11 mouse cellular contexts compared by ENCODE assay signal in the genomic region with DNA sequence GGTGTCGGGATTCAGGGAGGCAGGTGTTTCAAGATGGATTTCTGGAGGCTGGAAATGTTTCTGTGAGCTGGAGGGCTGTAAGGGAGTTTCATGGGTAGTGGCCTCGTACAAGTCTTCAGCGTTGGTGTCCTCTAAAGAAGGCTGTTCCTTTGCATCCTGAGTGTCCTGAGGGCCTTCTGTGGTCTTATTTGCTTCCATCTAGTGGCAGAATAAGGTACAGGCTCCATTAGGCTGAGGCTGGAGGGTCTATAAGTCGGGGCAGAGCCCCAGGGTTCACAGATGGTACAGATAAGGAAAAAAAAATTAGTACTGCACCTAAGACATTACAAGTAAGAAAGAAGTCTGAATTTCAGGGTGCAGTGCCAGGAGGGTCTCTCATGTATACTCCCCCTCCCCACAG. TPM values are rescaled to one million over a fixed set of nuclear protein-coding genes. Genes with fewer than 3 reads are reported as not detected.
DNase-seq lines count a peak whose midpoint lies in the region; ATAC-seq and TF ChIP-seq lines count a peak whose summit lies in the region.
"Had no signal": no experiment of that assay in that cellular context is flagged by ENCODE, and none has a peak within 500 bp of the region (broad histone marks: within the 10 kb centered on the region; RNA-seq: fewer than 3 reads in every experiment).

No protein-coding gene starts in this region.

- intact Hi-C loops in heart, adult 2 months (cut with DNase I), result no loop called here
- intact Hi-C loops in left cerebral cortex, postnatal 25 days (cut with DNase I), result loop anchor here (2.0 kb wide), 1 partner anchor 36 kb away; a partner anchor contains a TSS

- H3K9me3 ChIP-seq in midbrain, embryonic 14.5 days (ENCODE audit: control insufficient read depth, low read length), result no peaks in the 10 kb centered on the region
- no peaks in the 10 kb centered on the region for H3K9me3 ChIP-seq in midbrain, embryonic 15.5 days

- WGBS in heart, adult 2 months, result 20% methylated on average over 4 of the region's 4 CpGs
- 28% methylated on average over 4 of the region's 4 CpGs for WGBS in midbrain, embryonic 14.5 days
- WGBS in midbrain, embryonic 15.5 days, result 26% methylated on average over 4 of the region's 4 CpGs

- ATAC-seq in midbrain, embryonic 14.5 days (ENCODE audit: low FRiP score, low TSS enrichment), result no peak
- no peak for ATAC-seq in midbrain, embryonic 15.5 days (replicated peaks)

- no peak overlapping the region for H3K4me2 ChIP-seq in midbrain, embryonic 14.5 days (ENCODE audit: low read length)
- no peak overlapping the region for H3K4me2 ChIP-seq in midbrain, embryonic 15.5 days

- H3K27me3 ChIP-seq in heart, adult 2 months (ENCODE audit: control insufficient read depth, insufficient read depth, low read length), result no peaks in the 10 kb centered on the region; the same call in 1 of the 2 replicates
- peaks cover 6% of the 10 kb centered on the region for H3K27me3 ChIP-seq in midbrain, embryonic 14.5 days (ENCODE audit: control insufficient read depth, insufficient read depth, low read length)
- peaks cover 23% of the 10 kb centered on the region for H3K27me3 ChIP-seq in midbrain, embryonic 15.5 days (replicated peaks)

- peaks cover 6% of the 10 kb centered on the region for H3K4me1 ChIP-seq in heart, adult 2 months (ENCODE audit: control insufficient read depth, insufficient read depth, low read length)
- peaks cover 18% of the 10 kb centered on the region for H3K4me1 ChIP-seq in midbrain, embryonic 14.5 days (ENCODE audit: control insufficient read depth, insufficient read depth, low read length)
- peaks cover 24% of the 10 kb centered on the region for H3K4me1 ChIP-seq in midbrain, embryonic 15.5 days

- no peak overlapping the region for H3K4me3 ChIP-seq in heart, adult 2 months
- H3K4me3 ChIP-seq in midbrain, embryonic 14.5 days (replicated peaks; ENCODE audit: low read depth, low read length), result no peak overlapping the region
- H3K4me3 ChIP-seq in midbrain, embryonic 15.5 days, result no peak overlapping the region

- no peaks in the 10 kb centered on the region for H3K79me2 ChIP-seq in heart, adult 2 months (replicated peaks; ENCODE audit: control insufficient read depth, insufficient read depth, low read length)

- H3K27ac ChIP-seq in heart, adult 2 months, result no peak overlapping the region
- H3K27ac ChIP-seq in midbrain, embryonic 14.5 days (replicated peaks; ENCODE audit: low read depth, low read length), result no peak overlapping the region
- H3K27ac ChIP-seq in midbrain, embryonic 15.5 days, result no peak overlapping the region

- H3K36me3 ChIP-seq in heart, adult 2 months (ENCODE audit: control insufficient read depth, insufficient read depth, low read length), result no peaks in the 10 kb centered on the region
- no peaks in the 10 kb centered on the region for H3K36me3 ChIP-seq in midbrain, embryonic 14.5 days (ENCODE audit: control insufficient read depth, insufficient read depth, low read length)
- no peaks in the 10 kb centered on the region for H3K36me3 ChIP-seq in midbrain, embryonic 15.5 days (replicated peaks)

- peak; percentile 69 for TF ChIP-seq CTCF in heart, adult 2 months (IDR thresholded peaks at IDR 0.05)

- TF ChIP-seq EP300 in heart, adult 2 months (IDR thresholded peaks at IDR 0.05; ENCODE audit: insufficient read depth, low read depth, low read length), result no peak

- no peak for DNase-seq in heart, adult 2 months
- DNase-seq in heart, postnatal 4 days, result no peak
- peak; percentile 53 for DNase-seq in midbrain, embryonic 14.5 days
- peak; percentile 21 for DNase-seq in adipocyte (ENCODE audit: low spot score)
- DNase-seq in retina, postnatal 1 day, result peak; percentile 69
- DNase-seq in kidney, adult 8-10 months, result no peak
- no peak for DNase-seq in left cerebral cortex, postnatal 25 days (ENCODE audit: low spot score in 2 of 2)
- DNase-seq: gastrocnemius, postnatal 25 days had no signal

- no peak overlapping the region for H3K9ac ChIP-seq in heart, adult 2 months (ENCODE audit: low read depth, low read length)
- no peak overlapping the region for H3K9ac ChIP-seq in midbrain, embryonic 14.5 days (replicated peaks; ENCODE audit: low read length)
- H3K9ac ChIP-seq in midbrain, embryonic 15.5 days, result no peak overlapping the region

- TF ChIP-seq POLR2A in heart, adult 2 months (IDR thresholded peaks at IDR 0.05; ENCODE audit: insufficient read depth, low read depth, low read length), result no peak

RNA-seq across cellular contexts. Expression of a gene that starts 2.4 kb away (rescaled TPM):
- total RNA-seq in heart, adult 2 months (2021), result 10 to 100 TPM; 17.9 to 18.2 TPM
- polyA plus RNA-seq in heart, adult 2 months (2012; rRNA removed), result 21.1 and 22.2 TPM in 2 replicates
- total RNA-seq in heart, postnatal 4 days (2021), result 10 to 100 TPM; 15.4 to 17.9 TPM
- 11.2 and 13.3 TPM in 2 replicates for polyA plus RNA-seq in midbrain, embryonic 14.5 days (2014; fragmentation: Nextera tagmentation; extraction: Ambion mirVana)
- 15.7 and 17.7 TPM in 2 replicates for polyA plus RNA-seq in midbrain, embryonic 15.5 days (2015; fragmentation: Nextera tagmentation; extraction: Ambion mirVana)
- 10 to 100 TPM; 61.9 to 68.3 TPM for total RNA-seq in left cerebral cortex, postnatal 25 days (2021)

RNA-seq across cellular contexts. Expression of a gene that starts 2.5 kb away (rescaled TPM):
- under 1 TPM; 0.16 to 0.43 TPM for total RNA-seq in heart, adult 2 months (2021)
- polyA plus RNA-seq in heart, adult 2 months (2012; rRNA removed), result 0.18 and 0.35 TPM in 2 replicates
- total RNA-seq in heart, postnatal 4 days (2021), result under 1 TPM in 1 of 2 experiments, not detected in 1; 0.23 TPM
- polyA plus RNA-seq in midbrain, embryonic 14.5 days (2014; fragmentation: Nextera tagmentation; extraction: Ambion mirVana), result 2.7 and 2.9 TPM in 2 replicates
- polyA plus RNA-seq in midbrain, embryonic 15.5 days (2015; fragmentation: Nextera tagmentation; extraction: Ambion mirVana), result 1.3 and 1.6 TPM in 2 replicates
- total RNA-seq in left cerebral cortex, postnatal 25 days (2021), result 1 to 10 TPM; 1.3 to 1.4 TPM
- total RNA-seq: liver, adult 2 months had no signal
- polyA plus RNA-seq: liver, adult 2 months had no signal

RNA-seq across cellular contexts. Expression of a gene that starts 10.1 kb away (rescaled TPM):
- 100 to 1,000 TPM; 143 to 155 TPM for total RNA-seq in heart, adult 2 months (2021)
- polyA plus RNA-seq in heart, adult 2 months (2012; rRNA removed), result 165 and 201 TPM in 2 replicates
- 10 to 100 TPM; 92.2 to 98.4 TPM for total RNA-seq in heart, postnatal 4 days (2021)
- polyA plus RNA-seq in midbrain, embryonic 14.5 days (2014; fragmentation: Nextera tagmentation; extraction: Ambion mirVana), result 68.8 and 81.3 TPM in 2 replicates
- polyA plus RNA-seq in midbrain, embryonic 15.5 days (2015; fragmentation: Nextera tagmentation; extraction: Ambion mirVana), result 64.9 and 65.5 TPM in 2 replicates
- total RNA-seq in left cerebral cortex, postnatal 25 days (2021), result 10 to 100 TPM; 33.7 to 35.7 TPM

RNA-seq across cellular contexts. Expression of a gene that starts 13.0 kb away (rescaled TPM):
- under 1 TPM in 1 of 2 experiments, not detected in 1; 0.29 TPM for total RNA-seq in heart, adult 2 months (2021)
- 0.44 and 2.0 TPM in 2 replicates for polyA plus RNA-seq in heart, adult 2 months (2012; rRNA removed)
- under 1 TPM in 1 of 2 experiments, not detected in 1; 0.32 TPM for total RNA-seq in heart, postnatal 4 days (2021)
- 5.1 and 5.8 TPM in 2 replicates for polyA plus RNA-seq in midbrain, embryonic 14.5 days (2014; fragmentation: Nextera tagmentation; extraction: Ambion mirVana)
- polyA plus RNA-seq in midbrain, embryonic 15.5 days (2015; fragmentation: Nextera tagmentation; extraction: Ambion mirVana), result 7.7 and 8.9 TPM in 2 replicates
- total RNA-seq in left cerebral cortex, postnatal 25 days (2021), result 1 to 10 TPM in 1 of 2 experiments, under 1 TPM in 1; 0.73 to 1.2 TPM

RNA-seq across cellular contexts. Expression of a gene that starts 34.2 kb away (rescaled TPM):
- not detected for total RNA-seq in heart, adult 2 months (2021)
- polyA plus RNA-seq in heart, adult 2 months (2012; rRNA removed), result not detected in 2 replicates
- not detected for total RNA-seq in heart, postnatal 4 days (2021)
- not detected in 2 replicates for polyA plus RNA-seq in midbrain, embryonic 14.5 days (2014; fragmentation: Nextera tagmentation; extraction: Ambion mirVana)
- not detected in 2 replicates for polyA plus RNA-seq in midbrain, embryonic 15.5 days (2015; fragmentation: Nextera tagmentation; extraction: Ambion mirVana)
- not detected for total RNA-seq in left cerebral cortex, postnatal 25 days (2021)
- total RNA-seq: gastrocnemius, postnatal 25 days; liver, adult 2 months had no signal
- polyA plus RNA-seq: kidney, embryonic 16.5 days; liver, adult 2 months had no signal

Comparison
In these comparisons a context has a peak if more than half of its experiments do, and no peak if none do; other contexts are left out.
1. DNase-seq: peak in midbrain, embryonic 14.5 days (single experiment), adipocyte (single experiment) and retina, postnatal 1 day (single experiment); none in heart, adult 2 months (0 of 2), heart, postnatal 4 days (single experiment), kidney, adult 8-10 months (0 of 2) and left cerebral cortex, postnatal 25 days (0 of 2).